Mouse (Mus musculus) brain, embryonic 14.5 days (tissue): ENCODE data around the gene Bsx.

Source experiments
- CTCF ChIP-seq: fragments of 200-500 bp; IDR thresholded peaks from 2 replicates; pipeline ENCODE4 v1.5.1; 2012; ENCODE audit warnings: inconsistent platforms, mild to moderate bottlenecking, moderate library complexity, borderline replicate concordance; ENCODE audit not compliant: insufficient read depth, insufficient read length; ENCODE audit errors: extremely low read depth
- POLR2A ChIP-seq: fragments of 200-500 bp; IDR thresholded peaks from 2 replicates; pipeline ENCODE4 v1.6.1; 2012; ENCODE audit warnings: mild to moderate bottlenecking, inconsistent platforms, borderline replicate concordance; ENCODE audit not compliant: poor library complexity, insufficient read depth, insufficient read length, severe bottlenecking; ENCODE audit errors: extremely low read depth

GRCm38 (mm10) chr9:40907413-40907812 is 33.5 kb downstream of the Bsx start:
- TF ChIP-seq POLR2A (no peak), CTCF (no peak)
